Mouse (Mus musculus): ENCODE results near the gene Gm9970. TPM values are rescaled to one million over a fixed set of nuclear protein-coding genes. Genes with fewer than 3 reads are reported as not detected.

Gm9970 gene
- polyA plus RNA-seq, 1 experiment from 2014 or later, result 0.49 TPM

DNA sequence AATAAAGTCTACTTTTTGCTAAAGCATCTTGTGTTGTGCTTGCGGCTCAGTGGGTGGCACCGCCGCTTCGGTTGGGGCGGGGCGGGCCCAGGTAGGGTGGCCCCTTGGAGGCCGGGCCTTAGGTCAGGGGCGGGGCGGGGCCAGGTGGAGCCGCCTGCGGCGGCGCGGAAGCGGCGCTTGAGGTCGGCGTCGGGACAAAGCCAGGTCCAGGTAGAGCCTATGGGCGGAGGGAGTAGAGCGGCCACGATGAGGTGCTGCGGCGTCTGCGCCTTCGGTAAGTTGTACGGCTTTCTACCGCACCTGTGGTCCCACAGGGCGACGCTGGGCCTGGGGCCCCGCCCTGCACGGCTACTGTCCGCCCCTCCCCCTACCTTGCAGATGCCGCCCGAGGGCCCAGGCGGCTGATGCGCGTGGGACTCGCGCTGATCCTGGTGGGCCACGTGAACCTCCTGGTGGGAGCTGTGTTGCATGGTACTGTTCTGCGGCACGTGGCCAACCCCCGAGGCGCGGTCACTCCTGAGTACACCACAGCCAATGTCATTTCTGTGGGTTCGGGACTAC, 10.6 kb upstream of the Gm9970 start, which contains the start of gene Krtcap3:
Gene Krtcap3, plus strand, starts transcription at position 151 of the 561 bp plus-strand sequence.
- Histone ChIP-seq H3K9ac (ENCODE audit: low read length) (peak within 1 kb of the TSS; percentile 58), H3K36me3 (ENCODE audit: control insufficient read depth, insufficient read depth, low read length) (peaks cover 22% of the 10 kb centered on the region), H3K4me1 (ENCODE audit: control insufficient read depth, insufficient read depth, low read length) (peaks cover 25% of the 10 kb centered on the region), H3K9me3 (ENCODE audit: control insufficient read depth, low read length) (no peaks in the 10 kb centered on the region), H3K27me3 (ENCODE audit: control insufficient read depth, insufficient read depth, low read length) (no peaks in the 10 kb centered on the region), H3K27ac (replicated peaks; ENCODE audit: low read depth, low read length) (no peak within 1 kb of the TSS; the same call in none of the 2 replicates), H3K4me3 (ENCODE audit: low read depth, low read length) (peak within 1 kb of the TSS; percentile 40), H3K4me2 (ENCODE audit: low read depth, severe bottlenecking) (peak within 1 kb of the TSS; percentile 69)
- peak; percentile 60 for ATAC-seq (ENCODE audit: insufficient number of reproducible peaks, low FRiP score, low TSS enrichment, low read depth)
- 5% methylated on average over 47 of the region's 47 CpGs for WGBS
- DNase-seq (ENCODE audit: low spot score), result peak; percentile 70

DNA sequence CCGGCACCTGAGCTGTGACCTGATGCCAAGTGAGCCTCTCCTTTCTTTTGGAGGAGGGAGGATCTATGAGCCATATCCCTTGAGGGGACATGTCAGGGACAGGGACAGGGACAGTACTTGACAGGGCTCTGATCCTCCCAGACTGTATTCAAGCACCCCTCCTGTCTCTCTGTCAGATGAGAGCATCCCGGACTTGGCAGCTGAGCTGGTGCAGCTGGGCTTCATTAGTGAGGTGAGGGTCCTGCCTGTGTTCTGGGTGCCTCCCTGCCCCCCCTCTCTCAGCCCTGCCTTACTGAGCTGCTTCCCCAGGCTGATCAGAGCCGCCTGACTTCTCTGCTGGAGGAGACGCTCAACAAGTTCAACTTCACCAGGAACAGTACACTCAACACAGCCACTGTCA, 9.7 kb upstream of the Gm9970 start:
- WGBS, result 48% methylated on average over 4 of the region's 4 CpGs
- peaks cover 25% of the 10 kb centered on the region for H3K36me3 ChIP-seq (ENCODE audit: control insufficient read depth, insufficient read depth, low read length)
- H3K27ac ChIP-seq (replicated peaks; ENCODE audit: low read depth, low read length), result no peak overlapping the region
- no peak overlapping the region for H3K4me2 ChIP-seq (ENCODE audit: low read depth, severe bottlenecking)
- no peak overlapping the region; the same call in 1 of the 2 replicates for H3K9ac ChIP-seq (ENCODE audit: low read length)
- H3K4me1 ChIP-seq (ENCODE audit: control insufficient read depth, insufficient read depth, low read length), result peaks cover 25% of the 10 kb centered on the region
- peak; percentile 14; the same call in 1 of the 2 replicates for ATAC-seq (ENCODE audit: insufficient number of reproducible peaks, low FRiP score, low TSS enrichment, low read depth)
- H3K9me3 ChIP-seq (ENCODE audit: control insufficient read depth, low read length), result no peaks in the 10 kb centered on the region
- no peak for DNase-seq (ENCODE audit: low spot score)
- H3K27me3 ChIP-seq (ENCODE audit: control insufficient read depth, insufficient read depth, low read length), result no peaks in the 10 kb centered on the region
- no peak overlapping the region for H3K4me3 ChIP-seq (ENCODE audit: low read depth, low read length)

DNA sequence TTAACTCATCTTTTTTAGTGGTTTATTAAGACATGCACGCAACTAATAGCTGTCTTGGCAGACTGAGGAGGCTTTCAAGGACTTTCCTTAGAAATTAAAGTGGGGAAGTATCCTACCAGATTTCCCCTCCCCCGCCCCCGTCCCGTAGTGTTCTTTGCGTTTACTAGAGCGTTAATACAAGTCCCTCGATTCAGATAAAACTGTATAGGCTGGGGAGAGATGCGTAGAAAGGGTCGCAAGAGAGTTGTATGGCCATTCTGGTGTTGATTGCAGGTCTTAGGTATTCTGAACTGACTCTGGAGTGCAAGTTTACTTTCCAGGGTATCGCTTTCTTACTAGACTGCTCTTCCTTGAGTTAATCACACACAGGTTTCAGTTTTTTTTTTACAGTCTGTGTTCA, 1.2 kb upstream of the Gm9970 start:
- Histone ChIP-seq H3K4me2 (ENCODE audit: low read depth, severe bottlenecking) (peak overlapping the region; percentile 69), H3K27ac (replicated peaks; ENCODE audit: low read depth, low read length) (no peak overlapping the region), H3K4me1 (ENCODE audit: control insufficient read depth, insufficient read depth, low read length) (peaks cover 5% of the 10 kb centered on the region; the same call in 1 of the 2 replicates), H3K9ac (ENCODE audit: low read length) (no peak overlapping the region), H3K4me3 (ENCODE audit: low read depth, low read length) (peak overlapping the region; percentile 96), H3K36me3 (ENCODE audit: control insufficient read depth, insufficient read depth, low read length) (peaks cover 8% of the 10 kb centered on the region), H3K9me3 (ENCODE audit: control insufficient read depth, low read length) (no peaks in the 10 kb centered on the region), H3K27me3 (ENCODE audit: control insufficient read depth, insufficient read depth, low read length) (no peaks in the 10 kb centered on the region)
- DNase-seq (ENCODE audit: low spot score) (no peak), ATAC-seq (ENCODE audit: insufficient number of reproducible peaks, low FRiP score, low TSS enrichment, low read depth) (no peak)
- WGBS, result 39% methylated on average over 10 of the region's 10 CpGs

DNA sequence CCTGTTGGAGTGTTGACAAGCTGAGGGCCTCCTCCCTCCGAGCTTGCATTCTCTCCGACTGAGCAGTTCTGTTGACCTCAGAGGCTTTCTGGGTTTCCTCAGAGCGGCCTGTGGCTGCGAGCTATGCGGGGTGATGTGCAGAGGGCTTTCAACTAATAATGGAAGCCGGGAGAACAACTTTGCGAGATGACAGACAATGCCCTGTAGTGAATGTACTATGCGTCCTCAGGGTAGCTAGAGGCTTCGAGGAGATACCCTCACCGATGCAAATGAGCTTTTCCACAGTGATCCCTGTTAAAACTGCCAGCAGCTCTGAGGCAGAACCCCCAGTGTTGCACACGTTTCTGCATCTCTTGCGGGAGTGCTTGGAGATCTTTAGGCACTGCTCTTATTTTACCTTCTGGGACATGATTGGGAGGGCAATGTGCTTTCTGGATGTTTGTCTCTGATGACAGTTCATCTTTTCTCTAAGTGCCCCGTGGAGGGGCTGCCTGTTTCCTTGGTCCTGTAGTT, 546 bp upstream of the Gm9970 start:
- H3K27ac ChIP-seq (replicated peaks; ENCODE audit: low read depth, low read length), result no peak overlapping the region
- DNase-seq (ENCODE audit: low spot score) (no peak), ATAC-seq (ENCODE audit: insufficient number of reproducible peaks, low FRiP score, low TSS enrichment, low read depth) (no peak; the same call in 1 of the 2 replicates)
- 2% methylated on average over 13 of the region's 13 CpGs for WGBS
- H3K27me3 ChIP-seq (ENCODE audit: control insufficient read depth, insufficient read depth, low read length), result no peaks in the 10 kb centered on the region
- H3K4me1 ChIP-seq (ENCODE audit: control insufficient read depth, insufficient read depth, low read length), result peaks cover 5% of the 10 kb centered on the region; the same call in 1 of the 2 replicates
- peak overlapping the region; percentile 69 for H3K4me2 ChIP-seq (ENCODE audit: low read depth, severe bottlenecking)
- peak overlapping the region; percentile 96 for H3K4me3 ChIP-seq (ENCODE audit: low read depth, low read length)
- H3K36me3 ChIP-seq (ENCODE audit: control insufficient read depth, insufficient read depth, low read length), result peaks cover 6% of the 10 kb centered on the region
- peak overlapping the region; percentile 83 for H3K9ac ChIP-seq (ENCODE audit: low read length)
- H3K9me3 ChIP-seq (ENCODE audit: control insufficient read depth, low read length), result no peaks in the 10 kb centered on the region

DNA sequence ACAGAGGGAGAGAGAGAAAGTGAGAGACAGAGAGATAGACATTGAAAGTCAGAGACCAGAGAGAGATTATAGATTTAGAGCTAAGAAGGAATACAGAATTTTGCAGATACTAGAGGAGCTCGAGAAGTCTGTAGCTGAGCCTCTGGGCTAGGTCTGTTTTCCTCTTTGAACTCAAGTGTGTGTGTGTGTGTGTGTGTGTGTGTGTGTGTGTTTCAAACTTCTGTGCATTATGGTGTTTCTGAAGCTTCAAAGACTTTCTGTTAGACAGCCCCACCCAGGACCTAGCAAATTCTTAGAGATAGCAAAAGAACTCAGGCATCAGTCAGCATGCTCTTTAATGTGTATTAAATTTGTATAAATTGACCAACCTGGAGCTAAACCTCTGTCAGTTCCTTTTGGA, 14.4 kb downstream of the Gm9970 start:
- Histone ChIP-seq H3K4me2 (ENCODE audit: low read depth, severe bottlenecking) (no peak overlapping the region), H3K36me3 (ENCODE audit: control insufficient read depth, insufficient read depth, low read length) (no peaks in the 10 kb centered on the region), H3K4me3 (ENCODE audit: low read depth, low read length) (no peak overlapping the region), H3K4me1 (ENCODE audit: control insufficient read depth, insufficient read depth, low read length) (no peaks in the 10 kb centered on the region), H3K9me3 (ENCODE audit: control insufficient read depth, low read length) (no peaks in the 10 kb centered on the region), H3K9ac (ENCODE audit: low read length) (no peak overlapping the region), H3K27me3 (ENCODE audit: control insufficient read depth, insufficient read depth, low read length) (no peaks in the 10 kb centered on the region), H3K27ac (replicated peaks; ENCODE audit: low read depth, low read length) (no peak overlapping the region)
- WGBS, result 73% methylated on average over 1 of the region's 1 CpGs
- DNase-seq (ENCODE audit: low spot score) (no peak), ATAC-seq (ENCODE audit: insufficient number of reproducible peaks, low FRiP score, low TSS enrichment, low read depth) (no peak)

DNA sequence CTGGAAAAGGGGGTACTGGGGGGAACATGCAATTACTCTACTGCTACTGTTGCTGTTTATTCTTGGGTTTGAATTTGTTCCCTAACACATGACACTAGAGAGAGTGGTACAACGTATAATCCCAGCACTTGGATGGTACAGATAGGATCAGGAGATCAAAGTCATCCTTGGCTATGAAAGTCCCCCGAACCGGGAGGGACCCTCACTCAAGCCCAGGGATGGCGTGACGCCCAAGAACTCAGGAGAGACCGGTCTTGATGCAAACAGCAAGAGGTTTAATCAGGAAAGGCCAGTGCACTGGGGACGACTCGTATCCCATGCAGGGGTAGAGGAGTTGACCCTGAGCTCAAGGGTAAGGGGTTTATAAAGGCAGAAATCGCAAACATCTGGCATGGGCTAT, 18.3 kb downstream of the Gm9970 start:
- ATAC-seq (ENCODE audit: insufficient number of reproducible peaks, low FRiP score, low TSS enrichment, low read depth) (no peak), DNase-seq (ENCODE audit: low spot score) (no peak)
- Histone ChIP-seq H3K4me3 (ENCODE audit: low read depth, low read length) (no peak overlapping the region), H3K4me2 (ENCODE audit: low read depth, severe bottlenecking) (no peak overlapping the region), H3K27me3 (ENCODE audit: control insufficient read depth, insufficient read depth, low read length) (no peaks in the 10 kb centered on the region), H3K27ac (replicated peaks; ENCODE audit: low read depth, low read length) (no peak overlapping the region), H3K9me3 (ENCODE audit: control insufficient read depth, low read length) (no peaks in the 10 kb centered on the region), H3K36me3 (ENCODE audit: control insufficient read depth, insufficient read depth, low read length) (no peaks in the 10 kb centered on the region), H3K9ac (ENCODE audit: low read length) (no peak overlapping the region), H3K4me1 (ENCODE audit: control insufficient read depth, insufficient read depth, low read length) (0 out of 2 replicates have a peak, but pooled peaks cover 3% of the 10 kb centered on the region)
- 90% methylated on average over 9 of the region's 9 CpGs for WGBS

DNA sequence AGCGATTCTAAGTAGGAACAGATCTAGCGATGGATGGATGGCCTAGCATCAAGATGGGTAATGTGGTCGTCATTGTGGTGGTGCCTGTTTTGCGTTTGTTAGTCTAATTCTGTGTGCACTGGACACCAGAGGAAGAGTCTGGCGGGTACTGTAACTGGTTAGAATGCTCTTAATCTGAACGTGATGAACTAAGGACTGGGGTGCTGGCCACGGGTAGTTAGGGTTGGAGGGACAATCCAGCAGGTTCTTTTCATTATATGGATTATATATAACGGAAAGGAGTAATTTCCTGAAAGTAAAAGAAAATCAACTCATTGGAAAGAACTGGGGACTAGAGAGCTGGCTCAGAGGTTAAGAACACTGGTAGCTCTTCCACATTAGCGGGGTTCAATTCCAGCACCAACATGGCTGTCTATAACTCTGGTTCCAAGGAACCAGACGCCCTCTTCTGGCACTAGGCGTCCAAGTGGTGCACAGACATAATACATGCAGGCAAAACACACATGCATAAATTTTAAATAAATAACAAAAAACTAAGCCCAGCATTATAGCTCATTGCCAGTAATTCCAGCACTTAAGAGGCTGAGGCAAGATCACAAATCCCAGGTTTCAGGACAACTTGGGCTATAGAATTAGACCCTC, 19.6 kb downstream of the Gm9970 start:
- Histone ChIP-seq H3K27ac (replicated peaks; ENCODE audit: low read depth, low read length) (peak overlapping the region; percentile 85), H3K36me3 (ENCODE audit: control insufficient read depth, insufficient read depth, low read length) (0 out of 2 replicates have a peak, but pooled peaks cover 2% of the 10 kb centered on the region), H3K4me1 (ENCODE audit: control insufficient read depth, insufficient read depth, low read length) (0 out of 2 replicates have a peak, but pooled peaks cover 3% of the 10 kb centered on the region), H3K4me2 (ENCODE audit: low read depth, severe bottlenecking) (peak overlapping the region; percentile 82), H3K9ac (ENCODE audit: low read length) (peak overlapping the region; percentile 93), H3K4me3 (ENCODE audit: low read depth, low read length) (peak overlapping the region; percentile 98), H3K27me3 (ENCODE audit: control insufficient read depth, insufficient read depth, low read length) (no peaks in the 10 kb centered on the region), H3K9me3 (ENCODE audit: control insufficient read depth, low read length) (no peaks in the 10 kb centered on the region)
- peak; percentile 66 for DNase-seq (ENCODE audit: low spot score)
- 12% methylated on average over 11 of the region's 11 CpGs for WGBS
- ATAC-seq (ENCODE audit: insufficient number of reproducible peaks, low FRiP score, low TSS enrichment, low read depth), result no peak

DNA sequence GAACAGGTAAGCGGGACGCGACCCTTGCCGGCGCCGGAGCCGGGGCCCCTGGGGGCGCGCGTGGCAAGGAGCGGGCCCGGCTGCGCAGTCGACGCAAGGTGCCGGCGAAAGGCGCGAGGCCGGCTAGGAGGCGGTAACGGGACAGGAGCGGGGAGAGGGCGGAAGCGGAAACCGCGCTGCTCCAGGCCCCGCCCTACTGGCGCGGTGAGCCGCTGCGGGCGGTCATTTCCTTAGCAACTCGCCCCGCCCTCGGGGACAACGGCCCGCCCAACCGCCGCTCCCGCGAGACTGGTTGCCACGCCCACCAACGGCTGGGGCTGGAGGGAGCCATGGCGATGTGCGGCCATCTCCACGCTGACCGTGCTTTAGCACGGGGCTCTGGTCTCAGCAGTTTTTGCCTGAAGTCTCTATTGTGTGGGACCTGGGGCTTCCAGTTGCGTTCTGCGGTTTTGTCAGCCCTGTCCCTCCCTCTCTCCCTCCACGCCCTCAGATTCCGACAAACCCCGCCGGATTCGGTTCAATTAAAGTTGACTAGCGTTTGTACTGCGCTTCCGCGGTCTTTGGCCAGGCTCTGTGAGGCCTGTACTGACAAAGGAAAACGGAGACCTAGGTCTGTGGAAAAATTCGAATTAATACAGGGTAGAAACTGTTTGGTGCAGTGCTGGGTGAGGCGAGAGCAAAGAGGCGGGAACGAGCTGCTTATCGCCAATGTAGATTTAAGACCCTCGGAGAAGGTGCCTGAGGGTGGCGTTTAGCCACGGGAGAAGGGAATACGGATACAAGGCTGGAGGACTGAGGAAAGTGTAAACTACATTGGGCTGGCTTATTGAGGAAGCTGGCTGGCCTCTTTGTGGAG, 20.4 kb downstream of the Gm9970 start, which contains the start of gene Ppm1g:
Gene Ppm1g, minus strand, starts transcription at position 240 of the 856 bp plus-strand sequence.
- Histone ChIP-seq H3K36me3 (ENCODE audit: control insufficient read depth, insufficient read depth, low read length) (0 out of 2 replicates have a peak, but pooled peaks cover 2% of the 10 kb centered on the region), H3K4me1 (ENCODE audit: control insufficient read depth, insufficient read depth, low read length) (0 out of 2 replicates have a peak, but pooled peaks cover 3% of the 10 kb centered on the region), H3K27ac (replicated peaks; ENCODE audit: low read depth, low read length) (peak within 1 kb of the TSS; percentile 85), H3K4me3 (ENCODE audit: low read depth, low read length) (peak within 1 kb of the TSS; percentile 98), H3K9me3 (ENCODE audit: control insufficient read depth, low read length) (no peaks in the 10 kb centered on the region), H3K27me3 (ENCODE audit: control insufficient read depth, insufficient read depth, low read length) (no peaks in the 10 kb centered on the region), H3K4me2 (ENCODE audit: low read depth, severe bottlenecking) (peak within 1 kb of the TSS; percentile 82), H3K9ac (ENCODE audit: low read length) (peak within 1 kb of the TSS; percentile 93)
- DNase-seq (ENCODE audit: low spot score) (peak; percentile 99), ATAC-seq (ENCODE audit: insufficient number of reproducible peaks, low FRiP score, low TSS enrichment, low read depth) (peak; percentile 95)
- WGBS, result under 1% methylated on average over 65 of the region's 70 CpGs

Measured in limb, embryonic 11.5 days (tissue).